Mouse (Mus musculus): Measurements from ENCODE around the gene Aicda. TPM values are rescaled to one million over a fixed set of nuclear protein-coding genes. Genes with fewer than 3 reads are reported as not detected.

Gene Aicda
- polyA plus RNA-seq (2017; shearing (Covaris generic)): 0.42 TPM

GRCm38 (mm10) chr6:122553606-122554005 is at the start of gene Aicda:
Aicda (plus strand) TSS chr6:122553801.

GRCm38 (mm10) chr6:122505545-122505944 is 48.1 kb upstream of the Aicda start, which contains the start of gene Mfap5:
Mfap5 (plus strand) TSS chr6:122505845.

GRCm38 (mm10) chr6:122602242-122602991 is 48.8 kb downstream of the Aicda start, which contains the start of gene Apobec1:
Apobec1 (minus strand) TSS chr6:122602444.

GRCm38 (mm10) chr6:122609771-122610170 is 56.2 kb downstream of the Aicda start, which contains the start of gene Gdf3:
Gdf3 (minus strand) TSS chr6:122610087.

Other genes with a start within 250 kb of the Aicda start
- gene M6pr, start 245.1 kb upstream of the Aicda start, polyA plus RNA-seq (2017; shearing (Covaris generic)): 288 TPM
- 6.5 TPM for gene Phc1, start 213.2 kb upstream of the Aicda start, polyA plus RNA-seq (2017; shearing (Covaris generic))
- gene Rimklb, start 55.0 kb upstream of the Aicda start, polyA plus RNA-seq (2017; shearing (Covaris generic)): not detected
- not detected for gene Mfap5, start 48.0 kb upstream of the Aicda start, polyA plus RNA-seq (2017; shearing (Covaris generic))
- 31.0 TPM for gene Apobec1, start 48.6 kb downstream of the Aicda start, polyA plus RNA-seq (2017; shearing (Covaris generic))
- gene Gdf3, start 56.3 kb downstream of the Aicda start, polyA plus RNA-seq (2017; shearing (Covaris generic)): not detected
- not detected for gene Dppa3, start 72.6 kb downstream of the Aicda start, polyA plus RNA-seq (2017; shearing (Covaris generic))
- gene Nanog, start 153.7 kb downstream of the Aicda start, polyA plus RNA-seq (2017; shearing (Covaris generic)): not detected
- gene Slc2a3, start 247.8 kb downstream of the Aicda start, polyA plus RNA-seq (2017; shearing (Covaris generic)): 99.6 TPM

All from CD4-positive, CD25-positive, alpha-beta regulatory T cell, adult 9 weeks (primary cell).